Mouse (Mus musculus): ENCODE measurements at regions not wholly inside any gene's neighbourhood (a gene's known extent, or its start where the extent isn't known, plus 50 kb on each side); places are given as distances from the start of the nearest gene placed in this dataset.
"Not testable (repeated sequence)": the region's sequence is repeated elsewhere in the genome, so short reads cannot be mapped to it uniquely, and the experiment has no call there.

DNA sequence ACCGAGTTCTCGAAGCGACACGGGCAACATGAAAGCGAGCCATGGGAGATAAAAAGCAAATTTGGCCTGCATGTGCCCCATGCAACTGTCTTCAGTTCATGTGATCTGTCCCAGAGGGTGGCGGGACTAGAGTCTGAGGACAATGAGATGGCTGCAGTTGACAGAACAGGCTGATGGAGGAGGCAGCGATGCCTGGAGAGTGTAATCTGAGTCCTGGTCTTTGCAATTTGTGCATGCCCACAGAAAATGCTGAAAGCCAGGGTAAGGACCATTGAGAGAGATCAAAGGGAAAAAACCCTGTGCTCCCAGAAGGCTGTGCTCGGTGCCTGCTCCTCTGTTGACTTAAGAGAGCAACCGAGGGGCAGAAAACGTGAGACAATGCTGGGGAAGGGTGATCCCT is 624.8 kb upstream of the BB014433 start:
- DNase-seq, result no peak

GRCm38 (mm10) chr8:15670298-15670697 is 624.4 kb upstream of the BB014433 start:
- DNase-seq, result no peak

DNA sequence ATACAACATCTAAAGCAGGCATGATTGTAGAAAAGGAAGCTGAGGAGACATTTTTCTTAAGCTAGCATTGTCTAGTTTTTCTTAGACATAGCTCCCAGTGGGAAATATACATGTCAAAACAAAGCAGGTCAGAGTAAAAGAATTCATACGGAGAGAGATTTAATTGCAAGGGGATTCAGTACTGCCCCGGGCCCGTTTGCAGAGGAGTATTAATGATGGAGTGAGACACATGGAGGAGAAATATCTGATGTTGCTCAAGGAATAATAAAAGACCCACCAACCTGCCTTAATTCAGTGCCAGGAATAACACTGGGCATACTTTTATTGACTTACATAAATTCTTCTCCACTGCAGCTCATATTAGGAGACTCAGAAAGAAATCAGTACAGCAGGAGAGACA is 623.6 kb upstream of the BB014433 start:
- no peak for DNase-seq

GRCm38 (mm10) chr8:15660602-15661001 is 614.7 kb upstream of the BB014433 start:
- DNase-seq, result no peak

DNA sequence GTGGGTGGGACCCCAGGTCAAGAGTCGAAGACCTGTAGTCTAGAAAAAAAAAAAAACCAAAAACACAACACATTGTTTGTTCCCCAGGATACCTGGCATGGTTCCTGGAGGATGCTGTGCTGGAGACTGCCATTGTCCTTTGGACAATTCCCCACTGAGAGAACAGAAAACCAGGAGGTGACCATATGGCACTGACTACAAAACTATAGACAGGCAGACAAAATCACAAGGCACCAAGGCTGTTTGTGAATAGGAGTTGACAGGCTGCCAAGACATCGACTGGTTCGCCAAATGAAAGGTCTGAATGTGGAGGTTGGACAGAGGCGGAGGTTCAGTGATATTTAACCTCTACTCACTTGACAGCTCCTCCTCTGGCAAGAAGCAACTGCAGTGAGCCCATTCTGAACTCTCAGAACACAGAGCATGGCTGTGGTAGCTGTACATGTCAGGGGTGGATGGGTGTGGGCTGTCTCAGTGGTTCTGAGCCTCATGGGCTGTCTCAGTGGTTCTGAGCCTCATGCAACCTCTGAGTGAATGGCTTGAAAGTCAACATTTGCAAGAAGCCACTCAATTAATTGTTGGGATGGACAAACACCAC is 589.0 kb upstream of the BB014433 start:
- DNase-seq, result no peak

- no peak for DNase-seq
Measured at GRCm38 (mm10) chr8:15628584-15628983, 582.7 kb upstream of the BB014433 start.

- not testable (repeated sequence) for DNase-seq
Measured at GRCm38 (mm10) chr8:15623602-15624392, 577.9 kb upstream of the BB014433 start.

DNA sequence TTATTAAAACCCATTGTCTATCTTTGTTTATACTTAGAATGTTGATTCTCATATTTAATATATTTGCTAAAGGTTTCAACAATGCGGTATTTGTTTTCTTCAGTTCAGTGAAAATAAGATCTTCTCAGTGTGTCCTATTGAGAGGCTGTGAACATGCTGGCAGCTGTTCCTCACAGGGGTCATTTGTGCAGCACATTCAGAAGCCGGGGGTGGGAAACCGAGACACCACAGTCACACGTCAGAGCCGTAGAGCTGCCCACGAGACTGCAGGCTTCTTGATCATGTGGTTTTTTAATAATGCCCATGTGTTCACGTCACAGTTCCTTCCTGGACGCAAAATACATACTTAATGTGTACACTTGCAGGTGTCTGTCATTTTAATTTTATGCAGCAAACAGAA is 564.3 kb upstream of the BB014433 start:
- no peak for DNase-seq

DNA sequence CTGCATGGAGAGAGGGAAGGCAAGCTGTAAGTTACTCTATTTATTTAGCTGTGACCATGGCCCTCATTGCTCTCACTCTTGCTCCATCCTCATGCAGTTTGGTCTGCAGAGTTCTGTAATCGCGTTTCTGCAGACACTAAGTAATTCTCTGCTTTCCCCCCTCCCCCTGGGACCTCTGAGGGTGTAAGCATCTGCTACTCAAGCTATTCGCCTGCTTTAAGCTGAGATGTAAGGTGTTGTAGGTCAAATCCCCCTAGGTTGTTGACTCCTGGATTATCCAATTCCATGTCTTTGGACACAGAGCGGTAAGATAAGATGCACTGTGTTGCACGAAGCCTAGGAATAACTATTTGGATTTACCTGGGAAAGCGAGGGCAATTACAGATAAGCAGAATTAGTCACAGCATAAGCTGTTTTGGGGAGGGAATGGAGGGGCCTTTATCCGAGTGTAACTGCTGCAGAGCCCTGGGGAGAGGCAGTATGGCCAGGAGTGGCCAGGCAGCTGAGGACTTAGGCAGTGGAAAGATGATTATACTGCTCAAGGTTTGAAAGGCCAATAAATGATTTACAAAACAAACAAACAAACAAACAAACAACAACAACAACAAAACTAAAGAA is 561.8 kb upstream of the BB014433 start:
- DNase-seq, result no peak

GRCm38 (mm10) chr8:15601531-15601930 is 555.7 kb upstream of the BB014433 start:
- no peak for DNase-seq

DNA sequence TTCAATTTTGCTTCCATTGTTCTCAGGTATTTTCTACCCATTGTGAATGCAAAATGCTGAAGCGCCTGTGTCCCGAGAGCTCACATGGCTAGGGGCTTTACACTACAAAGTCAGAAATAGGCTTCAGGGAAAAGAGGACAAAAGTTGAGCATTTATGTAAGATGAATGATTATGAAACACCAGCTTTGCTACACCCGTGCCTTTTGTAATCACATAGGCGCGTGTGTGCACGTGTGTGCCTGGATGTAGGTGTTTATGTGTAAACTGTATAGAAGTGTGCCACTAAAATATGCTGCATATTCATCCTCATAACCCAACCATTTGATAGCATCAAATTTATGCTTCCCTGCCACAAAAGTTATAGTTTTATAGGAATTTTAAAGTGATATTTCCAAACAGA is 547.2 kb upstream of the BB014433 start:
- no peak for DNase-seq

DNA sequence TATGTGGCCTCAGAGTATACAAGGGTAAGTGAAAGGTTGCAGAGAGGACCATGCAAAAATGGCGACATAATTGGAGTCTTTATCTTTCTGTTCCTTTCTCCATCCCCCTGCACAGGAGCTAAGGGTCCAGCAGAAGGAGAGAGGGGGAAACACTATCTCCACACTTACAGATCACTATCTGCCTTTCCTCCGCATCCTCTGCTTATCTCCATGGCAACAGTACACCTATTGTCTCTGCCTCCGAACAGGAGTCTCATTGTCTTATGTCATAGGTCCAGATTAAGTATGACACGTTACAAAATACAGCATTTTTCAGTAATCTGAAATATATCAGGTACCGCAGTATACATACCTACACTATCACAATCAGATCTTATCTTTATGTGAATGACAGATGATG is 537.9 kb upstream of the BB014433 start:
- no peak for DNase-seq

- no peak for DNase-seq
Measured at GRCm38 (mm10) chr8:15570091-15570490, 524.2 kb upstream of the BB014433 start.

DNA sequence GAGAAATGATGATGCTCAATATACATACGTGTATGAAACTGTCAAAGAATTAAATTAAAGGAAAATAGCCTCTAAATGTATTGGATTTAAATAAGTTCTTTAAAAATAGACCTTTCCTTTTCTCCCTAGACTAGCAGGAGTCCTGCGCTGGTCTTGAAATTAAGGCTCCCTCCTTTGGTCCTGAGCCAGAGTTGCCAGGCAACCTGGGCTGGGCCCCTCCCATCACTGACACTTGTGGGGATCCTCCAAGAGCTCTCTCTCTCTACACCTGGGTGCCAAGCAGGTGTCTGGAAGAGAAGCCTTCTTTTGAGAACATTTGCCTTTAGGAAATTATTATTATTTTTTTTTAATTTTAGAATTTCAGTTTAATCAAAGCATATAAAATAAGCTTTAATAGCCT is 521.9 kb upstream of the BB014433 start:
- DNase-seq, result no peak

DNA sequence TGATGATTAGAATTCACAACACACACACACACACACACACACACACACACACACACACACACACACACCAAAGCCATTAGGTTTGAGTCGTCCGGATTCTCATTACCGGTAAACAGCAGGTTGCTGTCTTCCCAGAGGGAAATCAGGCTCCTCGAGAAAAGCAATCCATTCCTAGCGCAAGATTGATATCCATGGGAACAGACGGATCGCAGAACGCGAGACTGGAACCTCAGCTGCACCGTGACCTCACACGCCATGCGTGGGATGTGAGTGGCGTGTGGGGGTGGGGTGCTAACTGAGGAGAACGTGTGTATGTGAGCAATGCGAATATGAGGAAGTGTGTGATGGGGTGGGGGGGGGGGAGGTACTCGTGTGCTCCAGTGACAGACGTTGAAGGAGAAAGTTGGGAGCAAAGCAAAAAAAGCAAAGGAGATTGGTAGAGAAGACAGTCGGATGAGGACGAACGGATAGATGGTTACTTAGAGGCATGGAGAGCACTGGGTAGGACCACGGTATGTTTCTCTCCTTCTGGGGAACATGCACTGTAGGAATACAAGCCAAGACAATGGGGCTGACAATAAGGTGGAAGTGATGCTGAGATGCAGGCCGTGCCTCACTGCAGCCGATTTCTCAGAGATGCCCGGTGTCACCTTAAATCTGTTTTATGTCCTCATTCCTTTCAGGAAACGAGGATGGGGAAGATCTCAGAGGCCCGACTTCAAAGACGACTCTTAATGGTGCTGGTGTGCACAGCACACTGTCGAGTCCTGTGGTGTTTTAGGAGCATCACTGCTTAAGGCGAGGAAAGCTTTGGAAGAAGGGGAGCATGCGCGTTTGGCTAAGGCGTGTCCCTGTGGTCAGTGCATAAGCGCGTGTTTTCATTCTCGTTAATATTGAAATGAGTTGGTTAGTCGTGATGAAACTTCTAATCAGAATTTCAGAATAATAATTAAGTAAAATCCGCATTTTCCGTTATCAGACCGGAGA is 516.7 kb upstream of the BB014433 start:
- DNase-seq, result no peak

- no peak for DNase-seq
Measured at GRCm38 (mm10) chr8:15532027-15532426, 486.1 kb upstream of the BB014433 start.

DNA sequence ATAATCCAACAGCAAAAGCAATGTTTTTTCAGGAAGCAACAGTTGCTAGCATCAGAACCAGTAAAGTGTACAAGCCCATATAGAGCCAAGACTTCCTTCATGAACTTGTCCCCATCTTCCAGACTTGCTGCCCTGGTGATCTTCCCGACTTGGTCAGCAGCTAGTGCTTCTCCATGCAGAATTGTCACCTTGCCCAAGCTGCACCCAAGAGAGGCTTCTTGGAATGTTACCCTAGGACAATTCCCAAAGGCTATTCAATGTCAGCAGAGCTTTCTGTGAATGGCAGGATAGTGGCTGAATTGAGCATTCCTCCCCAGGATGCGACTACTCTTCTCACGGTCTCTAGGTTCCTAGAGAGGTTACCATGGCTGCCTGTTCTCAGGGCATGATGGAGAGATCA is 479.6 kb upstream of the BB014433 start:
- DNase-seq, result no peak

DNA sequence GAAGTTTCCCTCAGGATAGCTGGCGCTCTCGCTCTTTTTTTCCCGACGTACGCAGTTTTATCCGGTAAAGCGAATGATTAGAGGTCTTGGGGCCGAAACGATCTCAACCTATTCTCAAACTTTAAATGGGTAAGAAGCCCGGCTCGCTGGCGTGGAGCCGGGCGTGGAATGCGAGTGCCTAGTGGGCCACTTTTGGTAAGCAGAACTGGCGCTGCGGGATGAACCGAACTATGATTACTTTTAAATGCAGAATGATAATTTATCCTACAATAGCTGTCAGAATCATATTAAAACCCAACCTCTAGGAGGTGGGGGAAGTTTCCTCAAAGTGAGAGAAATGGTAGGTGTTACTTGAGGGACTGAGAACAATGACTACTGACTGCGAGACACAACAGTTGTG is 474.0 kb upstream of the BB014433 start:
- DNase-seq, result peak; percentile 72 to 88

DNA sequence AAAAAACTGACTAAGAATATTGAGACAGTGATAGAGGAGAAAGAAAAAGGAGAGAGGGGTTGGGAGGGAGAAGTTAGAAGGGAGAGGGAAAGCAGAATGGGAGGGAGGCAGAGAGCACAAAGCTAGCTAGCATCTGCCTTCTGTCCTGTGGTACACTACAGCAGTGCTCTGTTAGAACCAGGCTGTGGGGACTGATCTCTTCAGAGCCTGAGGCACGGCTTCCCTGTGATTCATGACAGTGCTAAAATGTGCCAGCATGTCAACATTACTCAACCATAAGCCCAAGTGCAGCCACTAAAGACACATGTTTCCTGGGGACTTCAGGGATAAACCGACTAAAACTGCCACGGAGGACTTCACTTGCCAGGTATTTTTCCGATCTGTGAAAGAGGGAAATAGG is 455.1 kb upstream of the BB014433 start:
- no peak for DNase-seq

DNA sequence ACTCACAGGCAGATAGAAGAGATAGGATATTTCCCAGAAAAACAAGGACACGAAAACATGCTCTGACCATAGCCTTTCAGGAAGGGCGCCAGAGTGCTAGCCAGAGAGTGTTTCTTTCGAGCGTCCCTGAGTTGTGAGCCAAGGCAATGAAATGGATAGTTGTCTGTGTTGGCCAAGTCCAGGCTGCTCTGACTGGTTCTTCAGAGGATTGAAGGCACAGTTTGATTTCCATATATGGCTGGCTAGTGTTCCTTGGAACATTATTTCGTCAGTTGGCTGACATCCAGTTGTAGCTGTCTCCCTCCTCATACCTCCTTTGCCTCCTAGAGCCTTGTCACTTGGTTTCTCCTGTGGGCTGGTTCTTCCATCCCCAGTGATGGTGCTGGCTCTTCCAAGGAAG is 451.7 kb upstream of the BB014433 start:
- no peak for DNase-seq

- DNase-seq, result no peak
Measured at GRCm38 (mm10) chr8:15496248-15496647, 450.4 kb upstream of the BB014433 start.

- no peak for DNase-seq
Measured at GRCm38 (mm10) chr8:15490774-15491173, 444.9 kb upstream of the BB014433 start.

DNA sequence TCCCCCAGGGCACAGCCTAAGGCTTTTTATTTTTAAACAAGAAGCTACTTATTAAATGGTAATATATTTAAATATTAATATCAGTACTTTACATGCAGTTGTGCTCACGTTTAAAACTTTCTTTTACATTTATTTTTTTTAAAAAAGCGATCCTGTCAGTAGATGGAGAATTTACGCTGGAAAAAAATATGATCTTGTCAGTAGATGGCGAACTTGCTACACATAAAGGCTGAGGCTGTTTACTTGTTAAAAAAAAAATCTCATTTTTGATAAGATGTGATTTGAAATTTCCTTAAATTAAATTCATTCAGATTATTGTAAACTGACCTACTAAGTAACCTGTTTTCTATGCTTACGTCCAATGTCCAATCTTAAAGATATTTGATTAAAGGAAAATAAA is 441.7 kb upstream of the BB014433 start:
- DNase-seq, result no peak
